Mouse (Mus musculus) cortical plate, adult 2 months (tissue): ENCODE results near the gene Agpat3.
A peak's percentile ranks its signal among the peaks of the same experiment; 100 is the strongest.

Source experiments
- CTCF ChIP-seq: fragments of 200-500 bp; IDR thresholded peaks from 2 replicates; pipeline ENCODE4 v1.5.1; 2011; ENCODE audit warnings: mild to moderate bottlenecking, control low read depth, low read length; ENCODE audit not compliant: insufficient read depth; ENCODE audit errors: extremely low read depth
- POLR2A ChIP-seq: fragments of 200-500 bp; IDR thresholded peaks from 2 replicates; pipeline ENCODE4 v1.6.1; 2011; ENCODE audit warnings: mild to moderate bottlenecking, low read length, control low read depth; ENCODE audit not compliant: insufficient read depth; ENCODE audit errors: extremely low read depth

GRCm38 (mm10) chr10:78265881-78266280 is 86.4 kb downstream of the Agpat3 start:
- TF ChIP-seq CTCF (0 out of 2 replicates have a peak, but pooled peaks have one; percentile 4), POLR2A (no peak)
